Mouse (Mus musculus) lung, postnatal 14 days (tissue): ENCODE results near the gene Egln3.

ENCODE experiments used
- DNase-seq: peaks from one replicate; pipeline ENCODE4 v3.0.0; 2021

The Egln3 gene

DNA sequence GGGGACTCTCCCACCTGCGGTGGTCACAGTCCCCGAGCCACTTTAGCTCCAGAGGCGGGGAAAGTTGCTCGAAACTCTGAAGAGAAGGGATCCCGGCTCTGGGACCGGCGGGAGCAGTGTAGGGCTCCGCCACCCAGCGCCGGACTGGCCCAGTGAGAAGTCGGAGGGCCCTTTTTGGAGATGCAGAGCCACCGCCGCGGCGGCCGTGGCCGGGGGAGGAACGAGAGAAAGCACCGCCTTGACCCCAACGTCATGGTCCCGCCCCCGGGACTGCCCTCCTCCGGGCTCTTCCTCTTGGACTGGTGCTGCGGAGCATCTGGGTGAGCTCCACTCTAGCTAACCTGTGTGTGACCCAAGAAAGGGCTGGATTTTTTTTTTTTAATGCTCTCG, at the start of gene Egln3:
Gene Egln3, minus strand, starts transcription at position 205 of the 390 bp plus-strand sequence.
- DNase-seq: peak; percentile 87

DNA sequence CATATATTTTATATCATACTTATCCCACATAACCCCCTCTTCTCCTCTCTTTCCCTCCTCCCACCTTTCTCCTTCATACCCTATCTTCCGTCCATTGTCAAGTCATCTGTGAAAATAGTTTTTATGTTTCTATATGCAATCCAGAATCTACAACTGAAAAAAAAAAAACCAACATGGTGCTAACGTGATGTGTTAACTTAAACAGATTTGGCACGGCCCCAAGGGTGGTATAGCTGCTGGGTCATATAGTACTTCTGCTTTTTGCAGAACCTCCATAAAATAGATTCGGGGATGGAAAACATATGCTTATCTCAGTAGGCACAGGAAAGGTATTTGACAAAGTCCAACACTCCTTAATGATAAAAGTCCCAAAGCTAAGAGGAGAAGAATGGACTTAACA, 49.8 kb upstream of the Egln3 start:
- no peak for DNase-seq

DNA sequence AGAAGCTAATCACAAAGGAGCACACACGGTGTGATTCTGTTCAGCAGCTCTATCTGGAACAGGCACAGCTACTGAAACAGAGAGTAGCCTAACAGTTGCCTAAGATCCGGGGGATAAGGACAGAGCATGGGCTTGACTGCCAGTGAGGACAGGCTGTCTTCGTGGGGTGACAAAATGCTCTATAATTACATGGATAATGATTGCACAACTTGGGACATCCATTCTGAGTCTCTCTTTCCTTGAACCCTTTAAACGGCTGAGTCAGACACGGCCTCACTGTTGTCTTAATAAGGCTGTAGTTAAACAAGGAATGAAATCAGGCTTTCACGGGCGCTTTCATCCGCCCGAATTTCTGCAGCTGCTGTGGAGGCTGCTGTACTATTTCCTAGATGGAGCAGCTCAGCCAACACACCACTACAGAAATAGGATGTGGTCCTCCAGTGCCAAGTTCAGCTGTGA, 48.3 kb upstream of the Egln3 start:
- no peak for DNase-seq

DNA sequence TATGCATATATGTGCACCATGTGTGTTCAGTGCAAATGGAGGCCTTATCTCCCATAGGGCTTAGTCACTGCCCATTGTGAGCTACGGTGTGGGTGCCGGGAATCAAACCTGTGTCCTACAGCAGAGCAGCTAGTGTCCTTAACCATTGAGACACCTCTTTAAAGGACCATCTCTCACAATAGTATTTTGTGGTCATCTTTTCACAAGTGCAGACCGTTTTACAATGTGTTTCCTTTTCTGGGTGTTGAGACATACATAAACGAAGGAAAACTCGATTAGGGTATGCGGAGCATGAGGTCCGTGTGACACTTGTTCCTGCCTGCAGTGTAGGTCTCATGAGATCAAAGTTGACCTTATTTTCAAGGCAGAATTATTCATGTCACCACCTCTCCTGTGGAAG, 44.2 kb upstream of the Egln3 start:
- no peak for DNase-seq

DNA sequence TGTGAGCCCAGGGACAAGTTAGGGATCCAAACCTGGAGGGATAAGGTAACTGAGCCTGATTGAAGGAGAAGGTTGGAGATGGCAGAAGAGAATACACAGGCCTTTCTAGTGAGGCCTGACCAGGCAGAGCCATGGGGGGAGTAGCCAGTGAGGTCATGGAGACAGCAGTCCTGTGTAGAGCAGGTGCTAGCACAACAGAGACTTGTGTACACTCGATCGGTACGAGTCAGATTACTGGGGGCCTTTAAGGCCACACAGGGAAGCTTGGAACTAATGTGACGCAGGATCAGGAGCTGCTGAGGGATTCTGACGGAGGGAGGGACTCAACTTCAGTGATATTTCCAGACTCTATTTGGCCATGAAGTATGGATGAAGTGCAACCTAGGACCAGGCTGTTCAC, 39.5 kb upstream of the Egln3 start:
- DNase-seq: no peak

- DNase-seq: no peak
Observed at GRCm38 (mm10) chr12:54241976-54242375, 38.3 kb upstream of the Egln3 start.

DNA sequence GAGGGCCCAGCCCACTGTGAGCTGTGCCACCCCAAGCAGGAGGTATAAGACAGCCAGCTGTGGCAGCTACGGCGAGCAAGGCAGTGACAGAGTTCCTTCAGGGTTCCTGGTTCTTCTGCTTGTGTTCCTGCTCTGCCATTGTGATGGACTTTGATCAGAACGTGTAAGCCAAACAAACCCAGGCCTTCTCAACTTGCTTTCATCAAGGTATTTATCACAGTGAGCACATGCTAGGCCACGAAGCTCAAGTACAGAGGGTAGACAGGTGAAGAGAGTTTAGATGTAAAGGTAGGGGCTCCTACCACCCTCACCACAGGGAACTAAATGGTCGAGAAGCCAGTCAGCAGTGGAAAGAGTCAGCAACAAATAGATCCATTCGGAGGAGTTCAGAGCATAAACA, 30.1 kb upstream of the Egln3 start:
- DNase-seq: no peak

- DNase-seq: no peak
Observed at GRCm38 (mm10) chr12:54232996-54233603, 29.4 kb upstream of the Egln3 start.

- no peak for DNase-seq
Observed at GRCm38 (mm10) chr12:54232456-54232855, 28.8 kb upstream of the Egln3 start.

DNA sequence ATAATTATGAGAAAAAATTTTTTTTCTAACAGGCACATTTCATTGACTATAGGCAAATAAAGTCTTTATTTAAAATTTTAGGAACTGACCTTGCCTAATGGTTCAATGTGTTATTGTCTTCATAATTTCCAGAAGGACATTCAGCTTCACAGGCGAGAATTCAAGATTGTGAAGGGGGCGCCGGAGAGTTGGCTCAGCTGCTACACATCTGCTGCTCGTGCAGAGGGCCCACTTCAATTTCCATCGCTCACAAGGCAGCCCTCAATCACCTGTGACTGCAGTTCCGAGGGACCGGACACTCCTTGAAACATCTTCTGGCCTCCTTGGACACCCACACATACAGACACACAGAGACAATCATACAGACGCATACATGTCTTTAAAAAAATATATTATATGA, 23.9 kb upstream of the Egln3 start:
- no peak for DNase-seq

- no peak for DNase-seq
Observed at GRCm38 (mm10) chr12:54226341-54226740, 22.7 kb upstream of the Egln3 start.

DNA sequence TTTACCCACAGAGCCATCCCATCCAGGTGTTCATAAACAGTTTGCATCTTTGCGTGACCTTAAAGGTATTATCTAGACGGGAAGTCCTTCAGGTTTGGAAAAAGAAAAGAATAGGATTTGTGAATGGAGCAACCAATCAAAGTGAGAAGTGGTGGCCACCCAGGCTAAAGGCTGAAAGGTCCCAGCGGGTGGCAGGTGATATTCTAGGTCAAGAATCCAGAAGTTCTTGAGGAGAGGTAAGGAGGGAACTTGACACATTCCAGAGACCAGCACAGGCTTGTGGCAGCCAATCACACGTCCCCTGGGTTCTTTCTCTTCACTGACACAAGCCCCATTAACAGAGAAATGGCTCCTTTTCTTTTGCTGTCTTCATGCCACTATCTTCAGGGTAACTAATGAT, 21.9 kb upstream of the Egln3 start:
- DNase-seq: no peak

GRCm38 (mm10) chr12:54225090-54225489, 21.4 kb upstream of the Egln3 start:
- DNase-seq: no peak

DNA sequence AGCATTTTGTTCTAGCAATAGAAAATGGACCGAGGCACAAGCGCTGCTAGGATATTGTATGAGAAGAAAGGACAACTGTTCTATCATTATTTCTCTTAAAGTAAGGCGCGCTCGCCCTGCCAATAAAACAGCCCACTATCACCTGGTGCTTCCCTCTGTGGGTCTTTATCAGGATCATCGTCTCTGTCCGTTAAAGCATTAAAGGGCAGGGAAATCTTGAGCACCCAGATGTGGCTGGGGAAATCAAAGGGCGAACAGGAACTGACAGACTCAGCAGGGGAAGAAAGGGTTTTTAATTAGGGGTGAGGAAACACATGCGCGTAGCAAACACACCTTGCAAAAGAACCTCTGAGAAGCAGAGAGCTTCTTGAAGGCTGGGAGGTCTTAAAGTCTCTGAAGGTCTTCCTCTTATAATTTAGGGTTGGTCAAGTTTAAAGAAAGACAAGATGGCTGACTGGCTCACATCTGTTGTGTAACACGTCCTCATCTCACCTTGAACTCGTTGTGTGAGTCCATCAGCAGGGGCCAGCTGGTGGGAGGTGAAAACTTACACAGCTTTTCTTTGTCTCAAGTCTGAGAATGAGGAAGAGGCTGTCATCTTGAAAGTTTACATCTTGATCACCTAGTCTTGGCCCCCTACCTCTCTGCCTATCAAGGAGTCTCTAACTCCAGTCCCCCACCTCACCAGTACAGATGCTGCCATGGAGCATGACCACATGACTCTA, 18.5 kb upstream of the Egln3 start:
- DNase-seq: no peak

DNA sequence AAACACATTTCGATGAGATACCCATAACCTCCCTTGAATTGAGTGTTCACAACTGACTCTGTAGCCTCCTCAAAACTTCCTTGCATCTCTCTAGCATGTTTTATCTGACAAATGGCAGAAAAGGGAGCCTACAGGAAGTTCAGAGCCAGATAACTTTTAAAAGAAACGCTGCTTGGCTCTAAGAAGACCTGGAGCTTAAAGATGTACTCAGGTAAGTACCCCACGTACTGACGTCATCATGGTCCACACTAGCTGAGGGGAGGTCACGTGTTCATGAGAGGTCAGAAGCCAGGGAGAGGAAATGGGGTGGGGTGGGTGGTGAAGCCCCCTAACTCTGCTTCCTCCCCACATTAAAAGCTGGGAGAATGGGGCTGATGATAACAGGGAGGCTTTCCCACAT, 13.0 kb upstream of the Egln3 start:
- no peak for DNase-seq

DNA sequence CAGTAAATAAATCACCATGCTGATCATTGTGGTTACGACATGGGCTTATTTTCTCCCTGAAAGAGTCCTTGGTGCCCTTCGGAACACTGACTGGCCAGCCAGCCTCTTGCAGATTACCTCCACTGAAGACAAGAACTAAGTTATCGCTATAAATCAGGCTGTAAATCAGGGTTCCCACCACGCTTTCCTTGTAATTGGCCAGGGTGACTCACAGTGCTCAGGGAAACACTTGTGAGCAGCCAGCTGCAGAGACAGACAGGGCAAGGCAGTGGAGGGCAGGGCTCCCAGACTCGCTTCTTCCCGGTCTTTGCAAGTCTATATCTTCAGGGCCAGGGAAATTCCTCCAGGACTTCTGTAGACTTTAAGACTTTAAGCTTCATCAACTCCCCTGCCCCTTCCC, 10.8 kb upstream of the Egln3 start:
- no peak for DNase-seq

DNA sequence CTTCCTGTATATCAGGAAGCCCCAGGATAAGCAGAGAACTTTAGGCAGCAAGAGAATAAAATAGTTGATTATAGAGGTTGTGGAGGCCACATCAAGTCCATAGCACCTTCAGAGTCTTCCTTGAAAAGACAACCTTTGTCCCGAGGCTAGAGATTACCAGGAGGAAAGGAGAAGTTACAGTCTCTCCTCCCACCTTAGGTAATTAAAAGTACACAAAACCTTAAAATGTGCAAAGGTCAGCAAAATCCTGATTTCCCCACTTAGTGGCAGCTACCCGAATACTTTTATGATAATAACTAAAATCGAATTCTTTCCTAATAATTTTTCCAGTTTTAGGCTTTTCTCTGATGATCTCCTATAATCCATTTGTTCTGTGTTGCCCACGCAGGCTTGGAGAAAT, 10.2 kb upstream of the Egln3 start:
- no peak for DNase-seq

- DNase-seq: no peak
Observed at GRCm38 (mm10) chr12:54213230-54213629, 9.6 kb upstream of the Egln3 start.

- DNase-seq: no peak
Observed at GRCm38 (mm10) chr12:54209182-54209563, 5.5 kb upstream of the Egln3 start.

DNA sequence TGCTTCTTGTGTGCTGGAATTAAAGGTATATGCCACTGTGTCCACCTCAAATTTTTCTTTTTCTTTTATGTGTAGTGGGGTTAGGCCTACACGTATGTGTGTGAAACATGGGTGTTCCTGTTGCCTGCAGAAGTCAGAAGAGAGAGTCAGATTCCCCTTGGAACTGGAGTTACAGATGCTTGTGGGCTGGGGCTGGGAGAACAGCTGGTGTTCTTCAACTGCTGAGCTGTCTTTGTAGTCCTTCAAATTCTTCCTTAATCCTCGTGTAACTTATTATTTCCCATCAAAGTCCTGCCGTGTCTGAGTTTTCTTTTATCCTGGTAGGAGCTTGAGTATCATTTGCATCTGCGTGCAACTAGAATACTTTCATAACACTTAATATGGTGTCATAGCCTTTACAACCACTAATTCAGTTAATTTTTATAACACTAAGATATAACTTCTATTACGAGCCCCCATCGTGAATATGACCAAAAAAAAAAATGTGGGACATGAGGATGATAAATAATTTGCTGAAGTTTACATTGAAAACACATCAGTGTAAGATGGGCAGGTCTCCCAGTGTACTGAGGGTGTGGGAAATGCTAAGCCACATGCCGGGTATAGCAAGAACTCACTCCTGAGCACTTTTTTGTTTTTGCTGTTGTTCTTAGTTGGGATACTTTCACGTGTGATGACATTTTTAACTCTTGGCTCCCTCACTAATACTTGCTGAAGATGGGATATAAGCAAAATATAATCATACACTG, 4.9 kb upstream of the Egln3 start:
- no peak for DNase-seq

- DNase-seq: no peak
Observed at GRCm38 (mm10) chr12:54205731-54206130, 2.1 kb upstream of the Egln3 start.

GRCm38 (mm10) chr12:54205195-54205594, 1.5 kb upstream of the Egln3 start:
- DNase-seq: peak; percentile 61

DNA sequence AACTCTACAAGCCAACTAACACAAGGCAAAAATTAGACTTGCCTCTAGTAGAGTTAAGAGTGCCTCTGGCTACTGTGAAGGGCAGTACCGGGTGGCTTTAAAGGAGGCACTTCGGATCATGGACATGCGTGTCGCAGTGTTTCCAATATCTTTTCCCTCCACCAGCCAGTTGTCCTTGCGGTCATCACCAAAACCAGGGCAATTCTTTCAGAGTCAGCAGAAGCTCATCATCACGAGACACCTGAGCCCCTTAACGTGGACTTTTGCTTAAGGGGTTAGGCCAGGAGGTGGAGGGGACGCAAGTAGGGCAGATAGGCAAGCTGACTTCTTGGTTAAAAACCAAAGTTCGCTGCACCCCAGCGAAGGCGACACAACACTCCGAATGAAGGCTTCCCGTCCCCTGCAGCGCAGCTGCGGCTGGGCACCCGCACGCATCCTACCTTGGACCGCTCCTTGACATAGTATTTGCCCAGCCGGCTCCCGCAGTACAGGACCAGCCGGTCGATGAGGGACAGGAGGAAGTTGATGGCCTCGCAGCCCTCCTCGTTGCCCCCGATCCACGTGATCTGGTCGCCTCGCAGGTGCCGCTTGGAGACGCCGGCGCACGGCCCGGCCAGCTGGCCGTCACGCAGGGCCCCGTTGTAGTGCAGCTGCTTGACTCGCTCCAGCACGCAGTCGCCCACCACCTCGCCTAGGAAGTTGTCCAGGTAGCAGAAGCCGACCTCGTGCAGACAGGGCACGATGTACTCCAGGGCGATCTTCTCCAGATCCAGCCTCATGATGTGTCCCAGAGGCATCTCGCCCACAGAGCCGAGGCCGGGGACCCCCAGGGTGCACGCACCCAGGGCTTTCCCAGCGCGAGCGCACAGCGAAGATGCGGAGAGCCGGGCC, 650 bp downstream of the Egln3 start:
- DNase-seq: peak; percentile 25
